In the genomic region with DNA sequence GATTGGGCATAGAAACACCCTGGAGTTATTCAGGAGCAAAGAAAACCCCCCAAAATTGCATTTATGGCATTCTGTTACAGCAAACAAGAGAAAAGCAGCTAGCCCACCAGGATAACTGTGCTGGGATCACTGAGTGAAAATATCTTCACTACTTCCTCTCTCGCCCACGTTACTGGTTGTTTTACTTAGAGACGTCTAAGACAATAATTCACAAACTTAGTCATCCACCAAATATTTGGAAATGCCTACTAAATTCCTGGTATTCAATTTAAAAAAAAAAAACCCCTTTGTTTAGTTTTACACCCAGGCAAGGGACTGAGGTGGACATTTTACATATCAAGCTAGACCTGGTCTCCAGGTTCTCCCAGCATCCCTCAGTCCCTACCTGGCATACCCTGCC, we compare ENCODE assay signal across 24 mouse cellular contexts.
DNase-seq lines count a peak whose midpoint lies in the region; ATAC-seq and TF ChIP-seq lines count a peak whose summit lies in the region.
"Had no signal": no experiment of that assay in that cellular context is flagged by ENCODE, and none has a peak within 500 bp of the region (broad histone marks: within the 10 kb centered on the region; RNA-seq: fewer than 3 reads in every experiment).

No protein-coding gene starts in this region.

- H3K27ac ChIP-seq in forebrain, embryonic 16.5 days (ENCODE audit: low read length): peak overlapping the region; percentile 46
- no peak overlapping the region for H3K27ac ChIP-seq in forebrain, postnatal 0 days (ENCODE audit: low read depth, low read length)
- peak overlapping the region; percentile 26; the same call in 1 of the 2 replicates for H3K27ac ChIP-seq in stomach, embryonic 16.5 days (ENCODE audit: low read length)
- no peak overlapping the region for H3K27ac ChIP-seq in stomach, postnatal 0 days (replicated peaks)
- H3K27ac ChIP-seq: heart, adult 2 months; heart, embryonic 10.5 days; heart, embryonic 13.5 days; hindbrain, embryonic 12.5 days; hindbrain, embryonic 15.5 days; intestine, embryonic 15.5 days had no signal

- H3K27me3 ChIP-seq in forebrain, embryonic 16.5 days (replicated peaks; ENCODE audit: control insufficient read depth, insufficient read depth, low read length): no peaks in the 10 kb centered on the region
- H3K27me3 ChIP-seq in forebrain, postnatal 0 days (ENCODE audit: insufficient read depth, low read length): no peaks in the 10 kb centered on the region
- H3K27me3 ChIP-seq in stomach, embryonic 16.5 days (ENCODE audit: control insufficient read depth, insufficient read depth, low read length): no peaks in the 10 kb centered on the region
- no peaks in the 10 kb centered on the region for H3K27me3 ChIP-seq in stomach, postnatal 0 days (ENCODE audit: control insufficient read depth, insufficient read depth, low read length)
- no peaks in the 10 kb centered on the region for H3K27me3 ChIP-seq in Patski
- H3K27me3 ChIP-seq: heart, embryonic 13.5 days; hindbrain, embryonic 12.5 days; hindbrain, embryonic 15.5 days; intestine, embryonic 15.5 days had no signal

- no peak for TF ChIP-seq EP300 in stomach, postnatal 0 days (optimal IDR thresholded peaks at IDR 0.05)

- H3K4me2 ChIP-seq in forebrain, embryonic 16.5 days (ENCODE audit: low read length): no peak overlapping the region
- no peak overlapping the region for H3K4me2 ChIP-seq in forebrain, postnatal 0 days (ENCODE audit: low read depth)
- H3K4me2 ChIP-seq in stomach, embryonic 16.5 days (ENCODE audit: low read depth, low read length): no peak overlapping the region
- H3K4me2 ChIP-seq in stomach, postnatal 0 days (replicated peaks; ENCODE audit: low read depth): no peak overlapping the region
- H3K4me2 ChIP-seq: heart, embryonic 13.5 days; hindbrain, embryonic 12.5 days; hindbrain, embryonic 15.5 days; intestine, embryonic 15.5 days had no signal

- ATAC-seq in forebrain, embryonic 16.5 days: no peak
- no peak for ATAC-seq in forebrain, postnatal 0 days
- ATAC-seq in stomach, embryonic 16.5 days (ENCODE audit: insufficient read depth, low FRiP score): no peak
- ATAC-seq in stomach, postnatal 0 days (ENCODE audit: low FRiP score, low TSS enrichment): no peak
- peak; percentile 73 for ATAC-seq in Patski
- ATAC-seq: activated CD4-positive, CD25-positive, alpha-beta regulatory T cell, adult 4 months; intestine, embryonic 15.5 days had no signal

- TF ChIP-seq CTCF in forebrain, postnatal 0 days (IDR thresholded peaks at IDR 0.05; ENCODE audit: low read depth): no peak
- TF ChIP-seq CTCF in stomach, postnatal 0 days (IDR thresholded peaks at IDR 0.05; ENCODE audit: low read depth): no peak
- TF ChIP-seq CTCF in Patski (IDR thresholded peaks at IDR 0.05): no peak

- CTCF ChIA-PET in Patski (lab: Charles Lee): interaction anchor here (1.2 kb wide), 1 partner anchor 91 kb away, joined by 3 read pairs; no protein-coding TSS in a partner anchor

- 81% methylated on average over 3 of the region's 3 CpGs for WGBS in forebrain, embryonic 16.5 days
- 65% methylated on average over 3 of the region's 3 CpGs for WGBS in forebrain, postnatal 0 days
- 30% methylated on average over 3 of the region's 3 CpGs for WGBS in stomach, embryonic 16.5 days
- WGBS in stomach, postnatal 0 days: 19% methylated on average over 3 of the region's 3 CpGs

- POLR2A ChIA-PET in Patski (lab: Charles Lee): no interaction called here

- in situ Hi-C loops in Patski (cut with MboI; ENCODE audit: low pct_unique_long_range_greater_than_20kb): no loop called here

- peaks cover 28% of the 10 kb centered on the region for H3K4me1 ChIP-seq in forebrain, embryonic 16.5 days (replicated peaks; ENCODE audit: control insufficient read depth, insufficient read depth, low read length)
- H3K4me1 ChIP-seq in forebrain, postnatal 0 days (ENCODE audit: insufficient read depth): no peaks in the 10 kb centered on the region
- H3K4me1 ChIP-seq in stomach, embryonic 16.5 days (ENCODE audit: control insufficient read depth, insufficient read depth, low read length): peaks cover 14% of the 10 kb centered on the region; the same call in 1 of the 2 replicates
- H3K4me1 ChIP-seq in stomach, postnatal 0 days (replicated peaks; ENCODE audit: control insufficient read depth, insufficient read depth): peaks cover 2% of the 10 kb centered on the region; the same call in 1 of the 2 replicates

- DNase-seq in forebrain, postnatal 0 days: no peak
- DNase-seq in stomach, postnatal 0 days (ENCODE audit: low spot score): no peak
- DNase-seq in Patski (ENCODE audit: low read depth, low spot score): peak; percentile 38
- no peak for DNase-seq in B cell, adult 2 months
- DNase-seq in left cerebral cortex, adult 11 months (ENCODE audit: low spot score): no peak
- DNase-seq: adrenal gland, adult 8-10 months; adrenal gland, postnatal 25 days; cerebellum, adult 11-12 months; cerebellum, adult 8-10 months; cerebellum, postnatal 10 days; cerebellum, postnatal 36 days; gastrocnemius, postnatal 36 days; heart, adult 2 months; heart, postnatal 14 days; heart, postnatal 4 days; kidney, adult 11 months had no signal

- no peak overlapping the region for H3K9ac ChIP-seq in forebrain, embryonic 16.5 days (replicated peaks; ENCODE audit: low read depth, low read length)
- H3K9ac ChIP-seq in forebrain, postnatal 0 days: no peak overlapping the region
- H3K9ac ChIP-seq in stomach, embryonic 16.5 days (ENCODE audit: low read length): no peak overlapping the region
- H3K9ac ChIP-seq in stomach, postnatal 0 days (ENCODE audit: low read length): no peak overlapping the region
- H3K9ac ChIP-seq: heart, embryonic 13.5 days; hindbrain, embryonic 12.5 days; hindbrain, embryonic 15.5 days; intestine, embryonic 15.5 days had no signal

- H3K4me3 ChIP-seq in forebrain, embryonic 16.5 days (replicated peaks; ENCODE audit: low read length): no peak overlapping the region
- no peak overlapping the region for H3K4me3 ChIP-seq in forebrain, postnatal 0 days (ENCODE audit: low read depth, low read length)
- H3K4me3 ChIP-seq in stomach, embryonic 16.5 days (replicated peaks; ENCODE audit: low read length): no peak overlapping the region
- no peak overlapping the region for H3K4me3 ChIP-seq in stomach, postnatal 0 days (ENCODE audit: low read depth, low read length)
- H3K4me3 ChIP-seq: heart, adult 2 months; heart, embryonic 10.5 days; heart, embryonic 13.5 days; hindbrain, embryonic 12.5 days; hindbrain, embryonic 15.5 days; intestine, embryonic 15.5 days had no signal

- no peaks in the 10 kb centered on the region for H3K9me3 ChIP-seq in forebrain, embryonic 16.5 days (ENCODE audit: control insufficient read depth, low read length)
- no peaks in the 10 kb centered on the region for H3K9me3 ChIP-seq in forebrain, postnatal 0 days (ENCODE audit: low read length)
- H3K9me3 ChIP-seq in stomach, embryonic 16.5 days (replicated peaks; ENCODE audit: control insufficient read depth, low read length): no peaks in the 10 kb centered on the region
- H3K9me3 ChIP-seq in stomach, postnatal 0 days (ENCODE audit: control insufficient read depth, low read length): no peaks in the 10 kb centered on the region
- H3K9me3 ChIP-seq: heart, embryonic 10.5 days; heart, embryonic 13.5 days; hindbrain, embryonic 12.5 days; hindbrain, embryonic 15.5 days; intestine, embryonic 15.5 days had no signal

- no peaks in the 10 kb centered on the region for H3K36me3 ChIP-seq in forebrain, embryonic 16.5 days (ENCODE audit: control insufficient read depth, insufficient read depth)
- H3K36me3 ChIP-seq in forebrain, postnatal 0 days (ENCODE audit: insufficient read depth): no peaks in the 10 kb centered on the region
- no peaks in the 10 kb centered on the region for H3K36me3 ChIP-seq in stomach, embryonic 16.5 days (ENCODE audit: control insufficient read depth, insufficient read depth, low read length)
- H3K36me3 ChIP-seq in stomach, postnatal 0 days (ENCODE audit: control insufficient read depth, insufficient read depth, low read length): no peaks in the 10 kb centered on the region
- H3K36me3 ChIP-seq: heart, embryonic 10.5 days; heart, embryonic 13.5 days; hindbrain, embryonic 12.5 days; hindbrain, embryonic 15.5 days; intestine, embryonic 15.5 days had no signal

Comparison
In these comparisons a context has a peak if more than half of its experiments do, and no peak if none do; other contexts are left out.
1. H3K27ac ChIP-seq: peak in forebrain, embryonic 16.5 days (single experiment) and stomach, embryonic 16.5 days (single experiment); none in forebrain, postnatal 0 days (single experiment) and stomach, postnatal 0 days (single experiment).